Mouse (Mus musculus): ENCODE measurements around the gene Armc9. TPM values are rescaled to one million over a fixed set of nuclear protein-coding genes. Genes with fewer than 3 reads are reported as not detected.
A peak's percentile ranks its signal among the peaks of the same experiment; 100 is the strongest.

Gene Armc9
- polyA plus RNA-seq, 1 experiment from 2014 or later, result 39.7 TPM

- H3K4me3 ChIP-seq, result no peak overlapping the region
- peak; percentile 69 for ATAC-seq (replicated peaks)
- H3K9me3 ChIP-seq, result no peaks in the 10 kb centered on the region
- H3K4me2 ChIP-seq, result no peak overlapping the region
- no peak overlapping the region for H3K27ac ChIP-seq
- no peaks in the 10 kb centered on the region for H3K4me1 ChIP-seq
- no peak overlapping the region for H3K9ac ChIP-seq
- H3K27me3 ChIP-seq (replicated peaks), result no peaks in the 10 kb centered on the region
- WGBS, result 47% methylated on average over 7 of the region's 7 CpGs
- H3K36me3 ChIP-seq (replicated peaks), result peaks cover 27% of the 10 kb centered on the region
Measured at GRCm38 (mm10) chr1:86178462-86179253, 24.1 kb downstream of the Armc9 start.

DNA sequence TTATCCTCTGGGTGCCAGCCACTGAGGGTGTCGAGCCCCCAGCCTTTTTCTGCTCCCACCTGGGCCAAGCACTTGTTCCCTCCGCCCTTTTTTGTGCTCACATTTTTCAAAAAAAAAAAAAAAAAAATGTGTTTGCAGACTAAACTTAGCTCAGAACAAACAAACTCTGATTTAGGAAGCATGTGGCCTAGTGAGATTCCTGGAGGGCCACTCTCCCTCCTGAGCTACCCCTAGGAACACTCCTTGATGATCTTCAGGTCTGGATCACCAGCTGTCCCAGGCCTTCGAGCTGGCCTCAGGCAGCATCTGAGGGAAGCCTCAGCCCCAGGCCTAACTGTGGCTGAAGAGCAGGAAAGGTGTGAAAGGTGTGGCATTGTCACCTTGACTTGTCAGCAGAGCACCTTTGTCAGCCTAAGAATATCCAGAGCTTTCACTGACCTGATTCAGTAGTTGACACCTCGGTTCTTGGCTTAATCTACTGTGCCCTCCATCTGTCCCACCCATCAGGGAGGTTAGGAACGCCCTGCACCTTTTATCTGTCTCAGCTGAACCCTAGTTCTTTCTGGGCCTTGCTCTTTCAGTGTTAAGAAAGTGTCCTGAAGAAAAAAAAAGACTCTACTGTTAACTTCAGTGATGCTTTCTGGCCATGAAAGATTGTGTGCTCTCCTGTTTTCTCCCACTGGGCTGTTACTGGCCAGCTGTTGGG is 27.6 kb downstream of the Armc9 start:
- Histone ChIP-seq H3K27me3 (replicated peaks) (no peaks in the 10 kb centered on the region), H3K27ac (no peak overlapping the region), H3K4me2 (no peak overlapping the region), H3K4me3 (no peak overlapping the region), H3K9me3 (no peaks in the 10 kb centered on the region), H3K36me3 (replicated peaks) (peaks cover 11% of the 10 kb centered on the region; the same call in 1 of the 2 replicates), H3K9ac (no peak overlapping the region), H3K4me1 (no peaks in the 10 kb centered on the region)
- 87% methylated on average over 5 of the region's 5 CpGs for WGBS
- no peak for ATAC-seq (replicated peaks)

- Histone ChIP-seq H3K9ac (no peak overlapping the region), H3K4me3 (no peak overlapping the region), H3K27ac (no peak overlapping the region), H3K27me3 (replicated peaks) (no peaks in the 10 kb centered on the region), H3K9me3 (no peaks in the 10 kb centered on the region), H3K4me2 (no peak overlapping the region), H3K36me3 (replicated peaks) (0 out of 2 replicates have a peak, but pooled peaks cover 8% of the 10 kb centered on the region), H3K4me1 (no peaks in the 10 kb centered on the region)
- WGBS, result 87% methylated on average over 4 of the region's 4 CpGs
- ATAC-seq (replicated peaks), result no peak
Measured at GRCm38 (mm10) chr1:86183577-86184263, 29.1 kb downstream of the Armc9 start.

GRCm38 (mm10) chr1:86186762-86187161 is 32.2 kb downstream of the Armc9 start:
- no peak overlapping the region for H3K9ac ChIP-seq

DNA sequence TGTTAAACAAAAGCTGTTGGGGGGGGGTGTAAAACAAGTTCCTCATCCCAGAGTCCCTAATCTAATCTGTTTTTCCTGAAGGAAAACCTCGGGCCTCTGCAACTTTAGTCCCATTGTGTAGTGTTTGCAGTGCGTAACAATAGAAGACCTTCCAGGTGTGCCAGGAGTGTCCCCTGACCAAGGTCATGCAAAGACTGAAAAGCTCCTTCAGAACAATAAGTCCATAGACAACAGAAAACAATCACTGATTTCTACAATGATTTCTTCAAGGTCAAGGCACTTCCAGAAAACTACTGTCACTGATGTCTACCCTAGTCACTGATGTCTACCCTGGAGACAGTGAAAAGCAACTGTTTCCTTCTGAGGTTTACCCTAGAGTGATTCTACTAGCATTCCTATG is 33.3 kb downstream of the Armc9 start:
- Histone ChIP-seq H3K4me3 (no peak overlapping the region), H3K9ac (no peak overlapping the region), H3K4me1 (no peaks in the 10 kb centered on the region), H3K9me3 (no peaks in the 10 kb centered on the region), H3K4me2 (no peak overlapping the region), H3K27me3 (replicated peaks) (no peaks in the 10 kb centered on the region), H3K36me3 (replicated peaks) (peaks cover 14% of the 10 kb centered on the region; the same call in 1 of the 2 replicates), H3K27ac (no peak overlapping the region)
- ATAC-seq (replicated peaks), result no peak
- 63% methylated on average over 2 of the region's 2 CpGs for WGBS

More at GRCm38 (mm10) chr1:86186762-86187161, 32.2 kb downstream of the Armc9 start:
- Histone ChIP-seq H3K9me3 (no peaks in the 10 kb centered on the region), H3K4me3 (no peak overlapping the region), H3K27me3 (replicated peaks) (no peaks in the 10 kb centered on the region), H3K36me3 (replicated peaks) (peaks cover 13% of the 10 kb centered on the region; the same call in 1 of the 2 replicates), H3K4me1 (no peaks in the 10 kb centered on the region), H3K4me2 (no peak overlapping the region), H3K27ac (no peak overlapping the region)
- 90% methylated on average over 7 of the region's 7 CpGs for WGBS
- no peak for ATAC-seq (replicated peaks)

DNA sequence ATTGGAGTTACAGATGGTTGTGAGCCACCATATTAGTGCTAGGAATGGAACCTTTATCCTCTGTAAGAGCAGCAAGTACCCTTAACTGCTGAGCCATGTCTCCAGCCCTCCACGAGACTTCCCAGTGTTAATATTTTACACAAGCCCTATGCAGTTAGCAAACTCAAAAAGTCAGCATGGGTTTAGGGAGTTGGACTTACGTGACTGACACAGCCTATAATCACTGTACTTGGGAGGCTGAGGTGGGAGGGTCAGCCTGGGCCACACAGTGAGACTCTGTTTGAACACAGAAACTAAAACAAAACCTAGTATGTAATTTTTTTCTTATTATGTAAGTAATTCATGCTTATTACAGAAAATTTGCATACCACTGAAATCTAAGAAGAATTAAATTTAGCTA is 33.7 kb downstream of the Armc9 start:
- ATAC-seq (replicated peaks), result no peak
- Histone ChIP-seq H3K27ac (no peak overlapping the region), H3K9ac (no peak overlapping the region), H3K4me3 (no peak overlapping the region), H3K27me3 (replicated peaks) (no peaks in the 10 kb centered on the region), H3K4me2 (no peak overlapping the region), H3K36me3 (replicated peaks) (peaks cover 14% of the 10 kb centered on the region; the same call in 1 of the 2 replicates), H3K9me3 (no peaks in the 10 kb centered on the region), H3K4me1 (no peaks in the 10 kb centered on the region)
- 87% methylated on average over 2 of the region's 2 CpGs for WGBS

DNA sequence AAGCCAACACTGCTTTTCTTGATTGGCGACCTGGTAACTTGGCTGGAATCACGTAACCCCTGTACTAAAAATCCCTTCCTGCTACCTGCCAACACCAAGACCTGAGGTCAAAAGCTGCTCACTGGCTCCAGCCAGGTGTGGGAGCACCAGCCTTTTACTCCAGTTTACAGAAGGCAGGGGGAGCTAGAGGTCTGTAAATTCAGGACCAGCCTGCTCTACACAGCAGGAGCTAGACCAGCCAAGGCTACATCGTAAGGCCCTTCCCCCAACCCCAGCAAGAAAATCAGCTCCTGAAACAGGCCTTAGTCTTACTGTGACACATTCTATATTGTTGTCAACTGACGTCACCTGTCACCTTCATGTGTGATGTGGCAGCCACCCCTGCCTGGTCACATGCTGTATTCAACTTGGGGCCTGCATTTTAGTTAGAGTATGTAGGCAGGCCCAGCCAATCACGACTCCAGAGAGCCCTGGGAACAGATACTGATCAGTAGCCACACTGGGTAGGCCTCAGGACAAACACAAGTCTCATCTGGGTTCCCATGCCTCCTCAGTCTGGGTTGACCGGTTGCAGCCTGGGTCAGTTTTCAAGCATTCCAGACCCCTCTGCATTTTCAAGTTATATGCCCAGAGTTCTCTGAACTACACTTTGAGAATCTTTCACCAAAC is 34.6 kb downstream of the Armc9 start:
- H3K36me3 ChIP-seq (replicated peaks), result peaks cover 15% of the 10 kb centered on the region; the same call in 1 of the 2 replicates
- no peak overlapping the region for H3K9ac ChIP-seq
- no peak overlapping the region for H3K4me3 ChIP-seq
- H3K4me1 ChIP-seq, result no peaks in the 10 kb centered on the region
- no peaks in the 10 kb centered on the region for H3K27me3 ChIP-seq (replicated peaks)
- ATAC-seq (replicated peaks), result no peak
- no peaks in the 10 kb centered on the region for H3K9me3 ChIP-seq
- no peak overlapping the region for H3K4me2 ChIP-seq
- 85% methylated on average over 6 of the region's 6 CpGs for WGBS
- H3K27ac ChIP-seq, result no peak overlapping the region

DNA sequence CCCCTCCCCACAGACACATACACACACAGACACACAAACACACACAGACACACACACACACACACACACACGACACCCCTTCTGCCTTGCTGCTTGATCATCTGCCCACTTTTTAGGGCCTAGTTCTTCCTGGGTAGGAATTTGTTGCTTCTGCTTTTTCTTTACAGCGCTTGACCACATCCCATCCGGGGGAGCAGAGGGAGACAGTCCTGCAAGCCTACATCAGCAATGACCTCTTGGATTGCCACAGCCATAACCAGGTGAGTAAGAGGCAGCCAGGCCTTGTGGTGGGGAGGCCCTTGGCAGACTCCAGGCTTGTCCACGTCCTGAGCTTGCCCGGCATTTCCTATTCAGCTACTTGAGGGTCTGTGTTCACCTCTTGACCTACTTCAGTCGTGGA is 36.3 kb downstream of the Armc9 start:
- ATAC-seq (replicated peaks), result no peak

GRCm38 (mm10) chr1:86194044-86194443 is 39.5 kb downstream of the Armc9 start:
- Histone ChIP-seq H3K4me2 (no peak overlapping the region), H3K9ac (no peak overlapping the region), H3K27me3 (replicated peaks) (no peaks in the 10 kb centered on the region), H3K36me3 (replicated peaks) (peaks cover 26% of the 10 kb centered on the region; the same call in 1 of the 2 replicates), H3K9me3 (no peaks in the 10 kb centered on the region), H3K27ac (no peak overlapping the region), H3K4me1 (no peaks in the 10 kb centered on the region), H3K4me3 (no peak overlapping the region)
- 84% methylated on average over 7 of the region's 7 CpGs for WGBS
- no peak for ATAC-seq (replicated peaks)

More for the DNA sequence above, 36.3 kb downstream of the Armc9 start:
- no peaks in the 10 kb centered on the region for H3K9me3 ChIP-seq
- 89% methylated on average over 6 of the region's 6 CpGs for WGBS
- peaks cover 18% of the 10 kb centered on the region; the same call in 1 of the 2 replicates for H3K36me3 ChIP-seq (replicated peaks)
- no peak overlapping the region for H3K4me2 ChIP-seq
- H3K4me3 ChIP-seq, result no peak overlapping the region
- no peak overlapping the region for H3K9ac ChIP-seq
- H3K27ac ChIP-seq, result no peak overlapping the region
- no peaks in the 10 kb centered on the region for H3K4me1 ChIP-seq
- H3K27me3 ChIP-seq (replicated peaks), result no peaks in the 10 kb centered on the region

GRCm38 (mm10) chr1:86198276-86198675 is 43.7 kb downstream of the Armc9 start:
- peaks cover 34% of the 10 kb centered on the region for H3K36me3 ChIP-seq (replicated peaks)
- H3K9ac ChIP-seq, result no peak overlapping the region

DNA sequence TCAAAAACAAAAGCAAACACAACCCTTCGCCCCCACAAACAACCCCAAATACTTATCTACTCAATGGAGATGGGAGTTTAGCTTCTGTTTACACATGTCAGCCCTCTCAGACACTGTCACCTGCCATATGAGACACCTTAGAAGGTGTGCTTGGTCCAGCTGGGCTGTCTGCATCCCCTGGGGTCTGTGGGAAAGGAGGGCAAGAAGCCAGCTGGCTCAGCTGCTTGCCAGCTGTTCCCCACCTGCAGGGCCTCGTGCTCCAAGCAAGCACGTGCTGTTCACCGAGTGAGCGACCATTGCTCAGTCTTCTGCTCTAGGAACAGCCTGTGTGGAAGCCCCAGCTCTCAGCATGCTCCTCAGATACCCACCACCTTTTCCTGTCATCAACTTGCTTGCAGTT is 44.4 kb downstream of the Armc9 start:
- Histone ChIP-seq H3K9ac (no peak overlapping the region), H3K36me3 (replicated peaks) (peaks cover 41% of the 10 kb centered on the region), H3K4me3 (no peak overlapping the region), H3K4me1 (no peaks in the 10 kb centered on the region), H3K9me3 (no peaks in the 10 kb centered on the region), H3K27ac (no peak overlapping the region), H3K27me3 (replicated peaks) (no peaks in the 10 kb centered on the region), H3K4me2 (no peak overlapping the region)
- no peak for ATAC-seq (replicated peaks)
- 80% methylated on average over 5 of the region's 5 CpGs for WGBS

More at GRCm38 (mm10) chr1:86198276-86198675, 43.7 kb downstream of the Armc9 start:
- Histone ChIP-seq H3K9me3 (no peaks in the 10 kb centered on the region), H3K27me3 (replicated peaks) (no peaks in the 10 kb centered on the region), H3K27ac (no peak overlapping the region), H3K4me1 (no peaks in the 10 kb centered on the region), H3K4me3 (no peak overlapping the region), H3K4me2 (no peak overlapping the region)
- ATAC-seq (replicated peaks), result no peak
- 78% methylated on average over 6 of the region's 6 CpGs for WGBS

- ATAC-seq (replicated peaks), result no peak
- H3K4me3 ChIP-seq, result no peak overlapping the region
- no peaks in the 10 kb centered on the region for H3K9me3 ChIP-seq
- peaks cover 40% of the 10 kb centered on the region for H3K36me3 ChIP-seq (replicated peaks)
- no peak overlapping the region for H3K27ac ChIP-seq
- no peak overlapping the region for H3K9ac ChIP-seq
- H3K4me2 ChIP-seq, result no peak overlapping the region
- H3K27me3 ChIP-seq (replicated peaks), result no peaks in the 10 kb centered on the region
- H3K4me1 ChIP-seq, result no peaks in the 10 kb centered on the region
Measured at GRCm38 (mm10) chr1:86201312-86201711, 46.7 kb downstream of the Armc9 start.
